Mouse (Mus musculus) heart, embryonic 15.5 days (tissue): Measurements from ENCODE around the gene Vwa5b2. TPM values are rescaled to one million over a fixed set of nuclear protein-coding genes. Genes with fewer than 3 reads are reported as not detected.
A peak's percentile ranks its signal among the peaks of the same experiment; 100 is the strongest.

Experiments used
- ATAC-seq: fragments of 200-750 bp; cut with Nextera tagmentation; replicated peaks from 2 replicates; pipeline ENCODE4 v1.8.0; 2017; ENCODE audit warnings: low read depth, moderate TSS enrichment; ENCODE audit not compliant: insufficient number of reproducible peaks, insufficient read depth, low FRiP score
- H3K27ac ChIP-seq: fragments of 300-500 bp; sonication (generic); 2 replicates; pipeline ENCODE4 v1.5.1; 2015; ENCODE audit warnings: mild to moderate bottlenecking, inconsistent platforms
- H3K27me3 ChIP-seq: fragments of 300-500 bp; sonication (generic); 2 replicates; pipeline ENCODE4 v1.6.1; 2015; ENCODE audit warnings: inconsistent platforms
- H3K36me3 ChIP-seq: fragments of 300-500 bp; sonication (generic); 2 replicates; pipeline ENCODE4 v1.6.1; 2015; ENCODE audit warnings: mild to moderate bottlenecking, inconsistent platforms
- H3K4me1 ChIP-seq: fragments of 300-500 bp; sonication (generic); replicated peaks from 2 replicates; pipeline ENCODE4 v1.6.1; 2015; ENCODE audit warnings: inconsistent platforms
- H3K4me2 ChIP-seq: fragments of 300-500 bp; sonication (generic); 2 replicates; pipeline ENCODE4 v1.6.1; 2015; ENCODE audit warnings: inconsistent platforms, mild to moderate bottlenecking, moderate library complexity
- H3K4me3 ChIP-seq: fragments of 300-500 bp; sonication (generic); 2 replicates; pipeline ENCODE4 v1.5.1; 2015; ENCODE audit warnings: mild to moderate bottlenecking, inconsistent platforms
- H3K9ac ChIP-seq: fragments of 300-500 bp; sonication (generic); 2 replicates; pipeline ENCODE4 v1.6.1; 2015; ENCODE audit warnings: mild to moderate bottlenecking, inconsistent platforms
- H3K9me3 ChIP-seq: fragments of 300-500 bp; sonication (generic); replicated peaks from 2 replicates; pipeline ENCODE4 v1.6.1; 2016; ENCODE audit warnings: inconsistent platforms
- WGBS: fragments of 180-500 bp; shearing (Covaris S2); methylation state at CpG from one replicate; pipeline ENCODE4 v1.1.7; 2015; ENCODE audit warnings: mixed read lengths; 5-methylcytosine and 5-hydroxymethylcytosine counted together
- polyA plus RNA-seq: library from polyadenylated mRNA; unstranded; fragments of >200 nt; fragmentation: Nextera tagmentation; extraction: Ambion mirVana; gene quantifications from 2 replicates; pipeline ENCODE4 v1.2.1, GENCODE M21; 2015

Vwa5b2 gene
- polyA plus RNA-seq, 1 experiment from 2014 or later: 0.09 TPM

DNA sequence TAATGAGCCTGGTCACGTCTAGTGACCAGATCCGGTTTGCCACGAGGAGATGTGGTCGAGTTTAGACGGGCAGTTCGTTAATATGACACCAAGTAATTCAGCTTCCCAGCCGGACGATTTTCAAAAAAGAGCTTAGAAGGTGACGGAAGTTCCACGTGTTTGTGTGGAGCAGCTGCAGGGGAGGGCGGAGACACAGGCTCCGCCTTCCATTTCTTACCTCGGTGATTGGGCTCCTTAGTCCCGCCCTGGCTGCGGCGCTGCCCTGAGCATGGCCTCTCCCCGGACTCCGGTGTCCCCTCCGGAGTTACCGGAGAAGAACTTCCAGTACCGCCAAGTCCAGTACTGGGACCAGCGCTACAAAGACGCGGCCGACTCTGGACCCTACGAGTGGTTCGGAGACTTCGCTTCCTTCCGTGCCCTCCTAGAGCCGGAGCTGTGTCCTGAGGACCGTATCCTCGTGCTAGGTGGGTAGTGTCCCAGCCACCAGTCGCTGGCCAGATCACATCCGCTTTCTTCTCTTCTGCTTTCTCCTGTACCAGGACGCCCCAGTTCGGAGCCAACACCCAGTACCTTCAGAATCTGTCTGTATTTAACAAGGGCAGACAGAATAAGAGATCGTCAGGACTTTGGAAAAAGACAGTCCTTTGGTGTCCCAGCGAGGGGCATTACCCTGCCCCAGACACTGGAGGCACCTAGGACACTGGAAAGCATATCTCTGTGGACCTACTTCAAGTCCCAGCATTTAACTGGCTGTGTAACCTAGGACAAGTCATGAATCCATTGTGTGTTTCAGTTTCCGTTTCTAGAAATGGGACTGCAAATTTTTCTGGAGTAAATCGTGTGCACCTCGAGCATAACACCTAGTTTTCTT, 22.3 kb downstream of the Vwa5b2 start, which contains the start of the genes Eef1akmt4, Gm49333 and Alg3:
Gene Eef1akmt4, plus strand, starts transcription at position 237 of the 871 bp plus-strand sequence.
Gene Gm49333, plus strand, starts transcription at position 254 of the 871 bp plus-strand sequence.
Gene Alg3, minus strand, starts transcription at position 379 of the 871 bp plus-strand sequence.
- Histone ChIP-seq H3K4me3 (peak within 1 kb of the TSS; percentile 83), H3K27me3 (no peaks in the 10 kb centered on the region), H3K4me1 (peaks cover 15% of the 10 kb centered on the region), H3K9me3 (no peaks in the 10 kb centered on the region), H3K36me3 (peaks cover 6% of the 10 kb centered on the region), H3K9ac (peak within 1 kb of the TSS; percentile 82), H3K27ac (peak within 1 kb of the TSS; percentile 79), H3K4me2 (peak within 1 kb of the TSS; percentile 90)
- ATAC-seq: peak; percentile 93
- 2% methylated on average over 41 of the region's 41 CpGs for WGBS

DNA sequence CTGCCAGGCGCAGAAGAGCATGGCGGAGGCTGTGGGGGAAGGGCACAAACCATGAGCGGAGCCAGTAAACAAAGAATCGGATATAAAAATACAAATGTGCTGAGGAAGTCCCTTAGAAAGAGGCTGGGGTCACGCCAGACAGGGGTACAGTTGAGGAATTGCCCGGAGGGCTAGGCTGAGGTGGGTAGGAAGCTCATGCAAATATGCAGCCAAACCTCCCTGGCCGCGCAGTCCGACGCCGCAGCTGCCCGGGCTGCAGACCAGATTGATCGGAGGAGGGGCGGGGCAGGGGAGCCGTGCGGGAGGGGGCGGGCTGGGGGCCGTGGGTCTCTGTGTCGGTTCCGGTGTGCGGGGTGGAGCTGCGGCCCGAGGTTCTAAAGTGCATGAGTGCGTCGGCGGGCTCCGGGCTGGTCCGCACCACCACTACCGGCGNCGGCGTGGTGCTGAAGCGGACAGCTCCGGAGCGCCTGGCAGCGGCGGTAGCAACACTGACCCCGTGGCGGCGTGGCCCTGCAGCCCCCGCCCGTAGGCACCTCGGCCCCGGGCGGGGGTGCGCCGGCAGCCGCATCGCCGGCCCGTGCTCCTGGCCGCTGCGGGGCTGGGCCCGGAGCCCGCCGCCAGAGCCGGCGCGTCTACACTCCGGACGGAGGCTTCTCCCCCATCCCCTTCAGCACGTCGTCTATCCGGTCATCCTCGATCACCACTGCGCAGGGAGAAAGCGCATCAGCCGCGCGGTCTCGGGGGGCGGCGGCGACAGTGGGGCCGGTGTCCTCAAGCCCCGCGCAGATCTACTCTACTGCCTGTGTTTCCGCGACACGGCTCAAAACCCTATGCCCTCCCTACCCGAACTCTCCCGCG, 30.5 kb downstream of the Vwa5b2 start:
- Histone ChIP-seq H3K9me3 (no peaks in the 10 kb centered on the region), H3K27ac (no peak overlapping the region), H3K27me3 (peaks cover 64% of the 10 kb centered on the region), H3K4me3 (peak overlapping the region; percentile 69), H3K4me1 (peaks cover 33% of the 10 kb centered on the region), H3K36me3 (no peaks in the 10 kb centered on the region), H3K9ac (no peak overlapping the region), H3K4me2 (peak overlapping the region; percentile 100)
- WGBS: 3% methylated on average over 79 of the region's 83 CpGs
- ATAC-seq: peak; percentile 66

GRCm38 (mm10) chr16:20620399-20620735, 31.1 kb downstream of the Vwa5b2 start:
- peak overlapping the region; percentile 69 for H3K4me3 ChIP-seq
- H3K9me3 ChIP-seq: no peaks in the 10 kb centered on the region
- peak overlapping the region; percentile 100 for H3K4me2 ChIP-seq
- ATAC-seq: no peak
- H3K9ac ChIP-seq: no peak overlapping the region
- H3K4me1 ChIP-seq: peaks cover 33% of the 10 kb centered on the region
- peaks cover 64% of the 10 kb centered on the region for H3K27me3 ChIP-seq
- no peak overlapping the region for H3K27ac ChIP-seq
- no peaks in the 10 kb centered on the region for H3K36me3 ChIP-seq
- 2% methylated on average over 9 of the region's 9 CpGs for WGBS

DNA sequence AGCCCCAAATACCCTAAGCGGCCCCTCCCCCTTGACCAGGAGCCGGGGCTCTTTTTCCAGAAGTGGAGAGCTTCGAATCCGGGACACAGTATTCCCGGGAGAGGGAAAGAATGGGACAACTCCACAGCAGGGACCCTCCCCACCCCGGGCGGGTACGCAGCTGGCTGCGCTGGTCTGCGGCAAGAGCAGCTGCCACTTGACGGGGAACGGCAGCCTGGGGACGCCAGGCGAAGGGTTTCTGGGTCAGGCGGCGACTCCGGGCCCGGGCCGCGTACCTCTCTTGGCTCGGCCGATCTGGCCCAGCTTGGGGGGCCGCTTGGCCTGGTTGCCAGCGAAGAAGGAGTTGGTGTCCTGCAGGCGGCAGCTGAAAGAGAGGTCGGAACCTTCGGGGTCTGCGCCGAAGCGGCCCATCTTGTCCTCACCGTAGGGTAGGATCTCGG, 31.5 kb downstream of the Vwa5b2 start:
- H3K4me3 ChIP-seq: peak overlapping the region; percentile 69
- H3K36me3 ChIP-seq: no peaks in the 10 kb centered on the region
- H3K4me1 ChIP-seq: peaks cover 33% of the 10 kb centered on the region
- H3K27me3 ChIP-seq: peaks cover 64% of the 10 kb centered on the region
- no peak for ATAC-seq
- under 1% methylated on average over 29 of the region's 32 CpGs for WGBS
- H3K9me3 ChIP-seq: no peaks in the 10 kb centered on the region
- no peak overlapping the region for H3K27ac ChIP-seq
- H3K9ac ChIP-seq: peak overlapping the region; percentile 58
- peak overlapping the region; percentile 100 for H3K4me2 ChIP-seq

- ATAC-seq: peak; percentile 57
These were observed 32.1 kb downstream of the Vwa5b2 start, which contains the start of gene Camk2n2 for GRCm38 (mm10) chr16:20621191-20621990. Gene Camk2n2 (minus strand): TSS chr16:20621287.

DNA sequence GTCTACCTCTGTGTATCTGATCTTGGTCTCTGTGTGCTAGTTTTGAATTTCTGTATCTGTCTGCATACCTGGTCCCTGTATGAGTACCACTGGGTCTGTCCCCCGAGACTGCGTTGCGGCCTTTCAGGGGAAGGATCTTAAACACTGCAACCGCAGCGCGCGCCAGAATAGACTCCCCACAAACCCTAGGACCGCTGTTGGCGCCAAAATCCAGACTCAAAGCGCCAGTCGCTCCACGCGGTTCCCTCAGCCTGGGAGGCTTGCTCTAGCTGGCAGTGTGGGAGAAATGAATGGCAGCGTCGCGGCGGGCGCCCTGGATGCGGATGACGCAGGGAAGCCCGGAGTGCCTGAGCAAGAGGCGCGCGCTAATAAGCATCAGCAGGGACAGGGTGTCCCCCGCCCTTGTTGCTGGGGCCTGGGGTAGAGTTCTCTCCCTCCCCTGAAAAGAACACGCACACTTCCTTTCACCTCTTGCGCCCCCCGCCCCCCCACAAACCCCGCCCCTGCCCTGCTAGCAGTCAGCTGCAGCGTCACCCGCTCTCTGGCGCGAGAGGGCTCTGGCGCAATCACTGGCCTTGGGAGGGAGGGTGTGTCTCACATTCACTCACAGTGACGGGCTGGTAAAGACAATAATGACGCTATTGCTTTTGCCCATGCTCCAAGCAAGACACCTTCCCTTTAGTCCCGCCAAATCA, 32.9 kb downstream of the Vwa5b2 start:
- ATAC-seq: 0 out of 2 replicates have a peak, but pooled peaks have one; percentile 23
- H3K4me3 ChIP-seq: peak overlapping the region; percentile 69
- H3K4me2 ChIP-seq: peak overlapping the region; percentile 100
- WGBS: under 1% methylated on average over 37 of the region's 37 CpGs
- H3K27ac ChIP-seq: no peak overlapping the region
- H3K36me3 ChIP-seq: no peaks in the 10 kb centered on the region
- peaks cover 69% of the 10 kb centered on the region for H3K27me3 ChIP-seq
- peaks cover 33% of the 10 kb centered on the region for H3K4me1 ChIP-seq
- H3K9me3 ChIP-seq: no peaks in the 10 kb centered on the region
- peak overlapping the region; percentile 58 for H3K9ac ChIP-seq

More at GRCm38 (mm10) chr16:20621191-20621990, 32.1 kb downstream of the Vwa5b2 start, which contains the start of gene Camk2n2:
- Histone ChIP-seq H3K36me3 (no peaks in the 10 kb centered on the region), H3K27ac (no peak within 1 kb of the TSS), H3K4me1 (peaks cover 33% of the 10 kb centered on the region), H3K9ac (peak within 1 kb of the TSS; percentile 58), H3K27me3 (peaks cover 66% of the 10 kb centered on the region), H3K4me2 (peak within 1 kb of the TSS; percentile 100), H3K9me3 (no peaks in the 10 kb centered on the region), H3K4me3 (peak within 1 kb of the TSS; percentile 69)
- WGBS: under 1% methylated on average over 54 of the region's 92 CpGs

DNA sequence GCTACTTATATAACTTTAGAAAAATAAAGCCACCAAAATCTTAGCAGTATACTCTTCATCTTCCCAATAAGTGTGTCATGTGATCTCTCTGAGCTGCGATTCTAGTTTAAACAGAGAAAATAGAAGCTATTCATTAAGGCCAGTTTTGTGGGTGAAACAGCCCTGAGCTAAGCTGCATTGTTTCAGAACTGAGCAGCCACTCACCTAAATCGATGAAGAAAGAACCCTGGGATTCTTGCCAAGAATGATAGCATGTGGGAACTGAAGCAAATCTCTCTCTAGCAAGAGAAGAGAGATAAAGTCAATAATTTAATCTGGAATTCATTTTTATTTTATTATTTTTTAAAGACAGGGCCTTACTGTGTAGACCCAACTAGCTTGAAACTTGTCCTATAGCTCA, 33.9 kb downstream of the Vwa5b2 start:
- H3K4me3 ChIP-seq: no peak overlapping the region
- 44% methylated on average over 2 of the region's 2 CpGs for WGBS
- no peak for ATAC-seq
- H3K4me2 ChIP-seq: no peak overlapping the region
- H3K36me3 ChIP-seq: no peaks in the 10 kb centered on the region
- H3K27me3 ChIP-seq: peaks cover 62% of the 10 kb centered on the region
- H3K9me3 ChIP-seq: no peaks in the 10 kb centered on the region
- H3K27ac ChIP-seq: no peak overlapping the region
- no peak overlapping the region for H3K9ac ChIP-seq
- peaks cover 33% of the 10 kb centered on the region for H3K4me1 ChIP-seq

DNA sequence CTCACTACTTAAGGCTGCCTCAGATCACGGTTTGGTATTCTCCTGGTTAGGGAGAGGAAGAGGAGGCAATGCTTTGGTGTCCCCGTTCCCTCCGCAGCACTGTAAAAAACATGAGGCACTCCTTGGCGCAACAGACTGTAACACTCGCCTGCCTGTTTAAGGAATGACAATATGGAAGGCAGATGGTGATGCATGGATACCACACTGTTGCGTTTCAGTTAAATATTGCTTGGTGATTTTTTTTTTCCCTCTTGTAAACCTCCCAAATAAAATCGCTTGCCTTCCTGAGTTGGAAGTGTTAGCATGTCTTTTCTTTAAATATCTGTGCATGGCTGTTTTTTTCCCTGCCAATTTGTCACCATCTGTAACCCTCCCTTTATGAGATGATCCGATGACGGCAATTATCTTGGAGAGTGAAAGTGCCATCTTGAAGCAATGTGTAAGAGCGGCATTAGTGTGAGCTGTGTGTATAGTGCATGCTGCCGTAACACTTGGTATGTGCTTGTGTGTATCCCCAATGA, 39.7 kb downstream of the Vwa5b2 start:
- H3K27me3 ChIP-seq: peaks cover 40% of the 10 kb centered on the region
- no peaks in the 10 kb centered on the region for H3K36me3 ChIP-seq
- no peak for ATAC-seq
- 60% methylated on average over 11 of the region's 11 CpGs for WGBS
- H3K9ac ChIP-seq: no peak overlapping the region
- H3K4me2 ChIP-seq: no peak overlapping the region
- no peak overlapping the region for H3K27ac ChIP-seq
- H3K9me3 ChIP-seq: no peaks in the 10 kb centered on the region
- H3K4me1 ChIP-seq: peaks cover 6% of the 10 kb centered on the region
- no peak overlapping the region for H3K4me3 ChIP-seq

DNA sequence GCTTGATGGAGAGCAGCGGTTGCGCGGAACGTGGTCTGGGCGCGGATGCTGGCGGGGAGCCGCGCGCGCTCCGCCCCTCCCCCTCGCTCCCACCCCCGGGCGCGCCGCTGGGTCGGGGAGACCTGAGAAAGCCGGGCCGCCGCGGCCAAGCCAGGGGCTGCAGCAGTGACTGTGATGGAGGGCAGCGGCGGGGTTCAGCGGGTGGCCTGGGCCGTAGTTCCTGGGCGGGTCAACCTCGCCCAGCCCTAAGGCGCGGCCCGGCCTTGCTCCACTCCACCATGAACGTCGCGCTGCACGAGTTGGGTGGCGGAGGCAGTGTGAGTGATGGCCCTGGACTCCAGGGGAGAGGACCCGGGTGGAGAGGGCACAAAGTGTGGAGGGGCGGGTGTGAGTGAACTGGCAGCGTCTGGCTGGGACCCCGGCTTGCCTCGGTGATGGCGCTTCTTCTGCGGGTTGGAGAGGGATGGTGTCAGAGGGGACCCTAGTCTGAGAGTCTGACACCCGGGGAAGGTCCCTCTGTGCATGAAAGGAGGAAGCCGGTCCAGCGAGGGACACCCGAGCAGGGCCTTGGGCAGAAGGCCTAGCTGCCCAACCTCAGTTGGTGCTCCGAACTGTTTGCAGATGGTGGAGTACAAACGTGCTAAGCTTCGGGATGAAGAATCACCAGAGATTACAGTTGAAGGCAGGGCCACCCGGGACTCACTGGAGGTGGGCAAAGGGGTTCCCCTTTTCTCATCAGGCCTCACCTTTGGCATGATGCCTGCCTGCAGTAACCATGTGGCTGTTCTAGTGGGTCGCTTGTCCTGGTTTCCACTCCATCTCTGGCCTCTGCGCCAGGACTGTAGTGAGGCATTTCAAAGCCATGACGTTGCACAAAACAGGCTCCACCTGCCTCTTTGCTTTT, 40.7 kb downstream of the Vwa5b2 start, which contains the start of gene Ece2:
Gene Ece2, plus strand, starts transcription at position 98 of the 904 bp plus-strand sequence.
- H3K36me3 ChIP-seq: no peaks in the 10 kb centered on the region
- peak within 1 kb of the TSS; percentile 56 for H3K4me3 ChIP-seq
- H3K27ac ChIP-seq: no peak within 1 kb of the TSS
- peak within 1 kb of the TSS; percentile 95 for H3K4me2 ChIP-seq
- H3K9ac ChIP-seq: peak within 1 kb of the TSS; percentile 59
- 8% methylated on average over 53 of the region's 54 CpGs for WGBS
- peaks cover 38% of the 10 kb centered on the region for H3K27me3 ChIP-seq
- ATAC-seq: 0 out of 2 replicates have a peak, but pooled peaks have one; percentile 50
- H3K9me3 ChIP-seq: no peaks in the 10 kb centered on the region
- H3K4me1 ChIP-seq: peaks cover 6% of the 10 kb centered on the region
